Mouse (Mus musculus) thymus, postnatal 10 days (tissue): ENCODE data around the gene Plb1.

Experiments
- DNase-seq, 2 experiments: peaks; one replicate each; pipeline ENCODE4 v3.0.0; 2021; ENCODE audit warnings: low spot score in 2 of 2

The Plb1 gene

DNA sequence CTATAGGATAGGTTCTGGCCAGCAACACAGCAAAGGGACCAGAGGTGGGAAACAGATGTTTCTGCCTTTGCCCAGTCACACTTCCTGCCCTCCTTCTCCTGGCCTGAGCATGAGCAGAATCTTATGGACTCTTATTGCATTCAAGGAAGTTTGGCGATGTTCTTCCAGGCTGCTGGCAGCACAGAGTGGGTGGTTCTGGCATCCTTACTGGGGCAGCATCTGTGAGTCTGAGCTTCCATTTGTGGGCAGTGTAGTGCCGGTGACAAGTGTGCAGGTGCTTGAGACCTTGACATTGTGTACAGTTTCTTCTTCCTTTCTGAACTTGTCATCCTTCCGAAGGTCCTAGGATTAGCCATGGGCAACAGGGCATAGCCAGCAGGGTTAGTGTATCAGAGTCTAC lies 12.9 kb downstream of the Plb1 start:
- no peak for DNase-seq

DNA sequence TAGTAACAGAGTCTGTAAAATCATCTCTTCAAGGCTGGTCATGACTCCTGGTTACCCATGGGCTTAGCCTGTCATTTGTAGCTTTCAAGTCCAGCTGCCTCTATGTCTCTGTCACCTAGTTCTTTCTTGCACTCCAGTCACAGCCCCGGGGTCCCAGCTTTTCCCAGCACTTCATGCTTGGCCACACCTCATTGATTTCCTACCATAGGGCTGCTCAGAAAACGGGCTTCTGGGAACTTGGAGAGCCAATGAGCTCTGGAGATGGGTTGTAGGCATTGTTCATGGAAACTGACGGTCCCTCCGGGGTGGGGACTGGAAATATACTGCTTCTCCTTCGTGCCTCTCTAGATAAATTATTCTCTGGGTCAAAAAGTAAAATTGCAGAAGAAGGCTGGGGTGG lies 28.2 kb downstream of the Plb1 start:
- no peak for DNase-seq

GRCm38 (mm10) chr5:32261251-32261650 lies 28.7 kb downstream of the Plb1 start:
- DNase-seq: no peak

- DNase-seq: no peak
Observed at GRCm38 (mm10) chr5:32262534-32262933, 30.0 kb downstream of the Plb1 start.

GRCm38 (mm10) chr5:32272502-32272901 lies 40.0 kb downstream of the Plb1 start:
- DNase-seq: no peak

- no peak for DNase-seq
Observed at GRCm38 (mm10) chr5:32278000-32278694, 45.6 kb downstream of the Plb1 start.

DNA sequence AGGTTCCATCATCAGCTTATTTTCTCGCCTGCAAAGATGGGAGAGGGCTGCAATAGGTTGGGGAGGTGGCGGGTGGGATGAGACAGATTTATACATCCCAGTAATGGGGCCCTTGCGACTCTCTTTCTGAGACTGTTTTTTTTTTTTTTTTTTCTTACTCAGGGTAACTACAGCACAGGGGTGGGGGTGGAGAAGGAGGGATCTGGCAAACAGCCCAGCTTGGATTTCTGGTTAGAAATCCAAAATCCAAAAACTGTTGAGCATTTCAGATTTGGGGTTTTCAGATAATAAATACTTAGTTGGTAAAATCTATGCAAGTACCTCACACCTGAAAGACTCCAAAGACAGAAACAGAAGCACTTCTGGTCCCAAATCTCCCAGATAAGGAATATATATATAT lies 47.6 kb downstream of the Plb1 start:
- no peak for DNase-seq

GRCm38 (mm10) chr5:32282345-32282744 lies 49.8 kb downstream of the Plb1 start:
- DNase-seq: no peak

DNA sequence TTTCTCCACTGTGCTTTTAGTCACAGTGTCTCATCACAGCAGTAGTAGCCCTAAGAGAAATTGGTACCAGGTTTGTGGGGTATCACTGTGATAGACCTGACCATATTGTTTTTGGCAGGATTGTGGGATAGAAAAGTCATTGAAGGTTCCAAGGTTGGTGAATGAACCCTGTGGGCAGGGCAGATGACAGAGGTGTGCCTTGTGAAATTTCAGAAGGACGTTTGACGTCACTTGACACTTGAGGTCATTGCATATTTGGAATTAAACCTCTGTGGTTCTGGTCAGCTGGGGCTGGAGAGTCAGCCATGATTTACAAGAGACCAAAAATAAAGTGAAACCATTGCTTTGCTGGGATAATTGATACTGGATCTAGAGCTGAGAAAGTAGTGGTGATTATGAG lies 50.9 kb downstream of the Plb1 start:
- no peak for DNase-seq

DNA sequence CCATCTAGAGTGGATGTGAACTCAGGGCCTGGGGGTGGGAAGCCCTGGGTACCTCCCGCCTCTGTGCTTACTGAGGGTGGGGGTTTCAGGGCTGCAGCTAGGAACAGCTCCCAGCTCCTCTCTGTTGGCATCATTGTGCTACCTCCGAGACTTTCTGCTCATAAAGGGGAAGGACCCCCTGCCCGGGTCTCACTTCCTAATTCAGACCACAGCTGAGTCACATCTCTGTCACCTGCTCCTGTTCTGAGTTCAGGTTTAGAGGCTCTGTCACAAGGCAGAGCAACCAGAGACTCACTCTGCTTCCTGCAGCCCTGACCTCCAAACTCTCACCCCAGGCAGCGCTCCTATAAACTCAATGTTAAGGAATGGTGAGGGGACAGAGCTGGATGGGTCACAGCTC lies 53.8 kb downstream of the Plb1 start:
- no peak for DNase-seq

- no peak for DNase-seq
Observed at GRCm38 (mm10) chr5:32288021-32288420, 55.5 kb downstream of the Plb1 start.

DNA sequence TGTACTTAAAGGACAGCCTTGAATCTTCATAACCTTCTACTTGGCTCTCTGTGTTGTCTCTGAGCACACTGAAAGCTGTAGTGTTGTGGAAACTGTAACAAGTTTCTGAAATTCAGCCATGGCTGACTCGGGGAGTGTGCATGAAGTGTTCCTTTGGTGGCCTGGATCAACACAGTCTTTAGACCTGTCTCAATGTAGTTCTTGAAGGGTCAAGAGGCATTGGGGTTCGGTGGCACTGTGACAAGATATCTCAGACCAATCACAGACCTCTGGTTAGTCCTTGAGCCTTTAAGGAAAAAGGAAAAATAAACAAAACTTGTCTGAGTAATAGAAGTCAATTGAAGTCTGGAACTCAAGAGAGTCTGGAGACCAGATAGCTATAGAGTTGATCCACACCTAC lies 58.8 kb downstream of the Plb1 start:
- DNase-seq: no peak

GRCm38 (mm10) chr5:32302991-32303921 lies 70.7 kb downstream of the Plb1 start:
- DNase-seq: peak; percentile 7 to 39

- no peak for DNase-seq
Observed at GRCm38 (mm10) chr5:32307106-32307505, 74.6 kb downstream of the Plb1 start.

GRCm38 (mm10) chr5:32308647-32309046 lies 76.1 kb downstream of the Plb1 start:
- no peak for DNase-seq

- DNase-seq: no peak
Observed at GRCm38 (mm10) chr5:32309714-32310113, 77.2 kb downstream of the Plb1 start.

- DNase-seq: no peak
Observed at GRCm38 (mm10) chr5:32310802-32311201, 78.3 kb downstream of the Plb1 start.

DNA sequence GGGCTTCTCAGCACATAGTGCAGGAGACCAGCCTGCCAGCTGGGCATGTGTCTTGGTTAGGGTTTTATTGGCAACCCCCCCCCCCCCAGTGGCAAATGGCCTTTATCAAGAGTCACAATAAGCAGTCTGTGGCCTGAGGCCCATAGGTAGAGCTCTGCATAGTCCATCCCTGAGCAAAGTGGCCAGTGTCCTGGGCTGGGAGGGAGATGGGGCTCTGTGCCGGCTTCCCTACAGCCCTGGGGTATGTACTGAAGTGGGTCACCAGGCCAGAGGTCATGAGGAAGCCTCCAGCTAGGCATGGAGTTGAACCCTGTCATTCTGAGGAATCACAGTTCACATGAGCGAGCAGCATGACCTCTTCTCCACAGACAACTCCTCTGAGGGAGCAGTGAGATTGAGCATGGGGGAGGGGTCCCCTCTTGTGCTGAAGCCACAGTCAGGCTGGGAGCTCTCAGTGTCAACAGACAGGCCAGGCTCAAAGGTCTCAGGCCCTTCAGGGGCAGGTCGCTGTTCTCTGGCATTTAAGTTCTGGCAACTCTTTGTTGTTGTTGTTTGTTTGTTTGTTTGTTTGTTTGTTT lies 79.2 kb downstream of the Plb1 start:
- no peak for DNase-seq

DNA sequence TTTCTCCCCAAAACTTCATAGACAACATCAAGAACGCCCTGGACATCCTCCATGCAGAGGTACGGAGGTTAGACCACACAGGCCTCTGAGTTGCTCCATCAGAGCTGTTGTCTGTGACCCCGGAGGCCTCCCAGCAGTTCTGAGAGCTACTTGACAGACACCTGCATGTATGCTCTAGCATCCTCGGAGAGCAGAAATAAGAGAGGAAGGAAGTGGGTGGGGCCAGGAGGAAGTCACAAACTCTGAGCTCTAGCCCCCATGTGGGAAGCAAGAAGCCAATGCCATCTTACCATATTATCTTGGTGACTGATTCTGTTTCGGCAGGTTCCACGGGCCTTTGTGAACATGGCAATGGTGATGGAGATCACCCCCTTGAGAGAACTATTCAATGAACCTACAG lies 81.2 kb downstream of the Plb1 start:
- peak; percentile 50 to 60 for DNase-seq

- DNase-seq: no peak
Observed at GRCm38 (mm10) chr5:32314731-32315130, 82.2 kb downstream of the Plb1 start.

DNA sequence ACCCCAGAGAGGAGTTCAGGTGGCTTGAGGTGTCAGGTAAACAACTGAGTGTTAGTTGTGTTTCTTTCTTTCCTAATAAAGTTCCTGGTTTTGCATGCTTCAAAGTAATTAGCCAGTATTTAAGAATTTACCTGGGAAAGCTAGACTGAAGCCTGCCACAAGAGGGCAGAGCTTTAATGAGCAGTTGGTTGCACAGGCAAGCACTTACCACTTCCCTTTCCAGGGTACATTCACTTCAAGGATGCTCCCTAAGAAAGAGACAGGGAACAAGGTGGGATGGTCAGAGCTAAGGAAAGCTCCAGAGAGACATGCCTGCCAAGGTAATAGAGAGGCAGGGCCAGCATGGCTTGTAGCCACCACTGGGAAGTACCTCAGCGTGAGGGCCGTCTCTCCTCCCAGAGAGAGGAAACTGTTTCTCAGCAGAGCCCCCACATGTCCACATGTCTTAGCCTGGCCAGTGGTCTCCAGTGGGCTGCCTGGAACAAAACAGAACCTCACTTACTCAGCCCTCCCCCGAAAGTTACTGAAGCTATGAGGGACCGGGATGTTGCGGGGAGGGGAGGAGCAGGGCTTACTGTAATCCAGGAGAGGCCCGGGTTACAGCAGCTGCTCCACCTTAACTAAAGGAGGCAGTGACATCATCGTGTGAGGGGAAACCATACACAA lies 89.8 kb downstream of the Plb1 start:
- DNase-seq: peak in 1 of 2 experiments; percentile 15

GRCm38 (mm10) chr5:32328139-32328538 lies 95.6 kb downstream of the Plb1 start:
- no peak for DNase-seq
